Mouse (Mus musculus) urinary bladder, postnatal 10 days (tissue): ENCODE measurements around the gene Gpkow.
"Not testable (repeated sequence)": the region's sequence is repeated elsewhere in the genome, so short reads cannot be mapped to it uniquely, and the experiment has no call there.

Experiments used
- DNase-seq: peaks from one replicate; pipeline ENCODE4 v3.0.0; 2022; ENCODE audit warnings: low spot score

Gpkow gene

GRCm38 (mm10) chrX:7745429-7745828, 48.5 kb downstream of the Gpkow start:
- no peak for DNase-seq

GRCm38 (mm10) chrX:7750432-7751116, 53.6 kb downstream of the Gpkow start, which contains the start of gene Ccdc120:
Ccdc120 (minus strand) TSS chrX:7750905.
- no peak for DNase-seq

GRCm38 (mm10) chrX:7753627-7754026, 56.7 kb downstream of the Gpkow start:
- DNase-seq = not testable (repeated sequence)
